In genomic region chr16:76865731-76866464, GRCm38 (mm10) we compare ENCODE assay signal across 8 mouse cellular contexts.
DNase-seq lines count a peak whose midpoint lies in the region; ATAC-seq lines count a peak whose summit lies in the region.

No protein-coding gene starts in this region.

- H3K27me3 ChIP-seq in hindbrain, embryonic 12.5 days: no peaks in the 10 kb centered on the region
- H3K27me3 ChIP-seq in megakaryocyte, embryonic 14.5 days (replicated peaks): no peaks in the 10 kb centered on the region

- WGBS in hindbrain, embryonic 12.5 days: 21% methylated on average over 7 of the region's 12 CpGs

- no peak overlapping the region for H3K27ac ChIP-seq in hindbrain, embryonic 12.5 days

- H3K4me3 ChIP-seq in hindbrain, embryonic 12.5 days: no peak overlapping the region
- H3K4me3 ChIP-seq in megakaryocyte, embryonic 14.5 days (replicated peaks): peak overlapping the region; percentile 23

- no peaks in the 10 kb centered on the region for H3K4me1 ChIP-seq in hindbrain, embryonic 12.5 days
- peaks cover 5% of the 10 kb centered on the region; the same call in 1 of the 2 replicates for H3K4me1 ChIP-seq in megakaryocyte, embryonic 14.5 days

- H3K9ac ChIP-seq in hindbrain, embryonic 12.5 days: no peak overlapping the region

- peak; percentile 33 for DNase-seq in R1 (ENCODE audit: low read depth, low spot score)
- peak; percentile 51 for DNase-seq in cerebellum, adult 9-10 months
- DNase-seq in layer of hippocampus, adult 9-11 months: peak; percentile 54
- DNase-seq in right cerebral cortex, postnatal 25 days: peak; percentile 25
- DNase-seq in spleen, adult 12 weeks (ENCODE audit: low spot score): no peak

- no peaks in the 10 kb centered on the region for H3K36me3 ChIP-seq in hindbrain, embryonic 12.5 days
- H3K36me3 ChIP-seq in megakaryocyte, embryonic 14.5 days (replicated peaks; ENCODE audit: low read length): no peaks in the 10 kb centered on the region

- peak; percentile 99 for ATAC-seq in frontal cortex, adult (ENCODE audit: low TSS enrichment)
- ATAC-seq in hindbrain, embryonic 12.5 days (ENCODE audit: low FRiP score): peak; percentile 79; the same call in 1 of the 2 replicates

- H3K4me2 ChIP-seq in hindbrain, embryonic 12.5 days (replicated peaks): peak overlapping the region; percentile 41

- H3K9me3 ChIP-seq in hindbrain, embryonic 12.5 days (replicated peaks): no peaks in the 10 kb centered on the region
- H3K9me3 ChIP-seq in megakaryocyte, embryonic 14.5 days: no peaks in the 10 kb centered on the region
